Mouse (Mus musculus) MEL (cell line): ENCODE data around the gene Tmem200a. TPM values are rescaled to one million over a fixed set of nuclear protein-coding genes. Genes with fewer than 3 reads are reported as not detected.

Experiments
- DNase-seq: peaks from one replicate; pipeline ENCODE4 v3.0.0; 2011; ENCODE audit warnings: low read depth, low spot score
- H3K27ac ChIP-seq: 2 replicates; pipeline ENCODE4 v1.5.1; 2012; ENCODE audit warnings: low read depth, mild to moderate bottlenecking, control low read depth, low read length, moderate library complexity; ENCODE audit not compliant: control insufficient read depth
- H3K27me3 ChIP-seq, 2 experiments: fragments of 150-350 bp in 1 of 2; sonication (generic) in 1 of 2; 2 replicates each; pipeline ENCODE4 v1.6.1; 2012; ENCODE audit warnings: low read length in 2 of 2, mild to moderate bottlenecking in 2 of 2, improper control_type of control experiment in 1 of 2, moderate library complexity in 1 of 2; ENCODE audit not compliant: insufficient read depth in 2 of 2, control insufficient read depth in 1 of 2
- H3K36me3 ChIP-seq, 2 experiments: 2 replicates each; pipeline ENCODE4 v1.6.1; 2012 to 2014; ENCODE audit warnings: low read length in 2 of 2, improper control_type of control experiment in 1 of 2, inconsistent platforms in 1 of 2, mild to moderate bottlenecking in 1 of 2; ENCODE audit not compliant: insufficient read depth in 2 of 2, control insufficient read depth in 1 of 2
- H3K4me1 ChIP-seq, 2 experiments: fragments of 150-350 bp in 1 of 2; sonication (generic) in 1 of 2; 2 replicates each; pipeline ENCODE4 v1.6.1; 2012; ENCODE audit warnings: low read length in 2 of 2, improper control_type of control experiment in 1 of 2, mild to moderate bottlenecking in 1 of 2; ENCODE audit not compliant: insufficient read depth in 2 of 2, control insufficient read depth in 1 of 2
- H3K4me3 ChIP-seq, 2 experiments: fragments of 150-350 bp in 1 of 2; sonication (generic) in 1 of 2; 2 replicates each; pipeline ENCODE4 v1.5.1; 2012; ENCODE audit warnings: low read depth in 2 of 2, low read length in 2 of 2, mild to moderate bottlenecking in 2 of 2, moderate library complexity in 2 of 2, control low read depth in 1 of 2, improper control_type of control experiment in 1 of 2; ENCODE audit not compliant: control insufficient read depth in 1 of 2, insufficient read depth in 1 of 2
- H3K79me2 ChIP-seq: 2 replicates; pipeline ENCODE4 v1.6.1; 2012; ENCODE audit warnings: mild to moderate bottlenecking, low read length, moderate library complexity; ENCODE audit not compliant: control insufficient read depth, poor library complexity, insufficient read depth
- H3K9ac ChIP-seq: 2 replicates; pipeline ENCODE4 v1.6.1; 2012; ENCODE audit warnings: low read depth, mild to moderate bottlenecking, control low read depth, low read length, moderate library complexity; ENCODE audit not compliant: control insufficient read depth, poor library complexity, severe bottlenecking
- H3K9me3 ChIP-seq: fragments of 150-350 bp; sonication (generic); replicated peaks from 2 replicates; pipeline ENCODE4 v1.6.1; 2012; ENCODE audit warnings: mild to moderate bottlenecking, low read length, improper control_type of control experiment, moderate library complexity; ENCODE audit not compliant: insufficient read depth
- CHD1 ChIP-seq: IDR thresholded peaks from 2 replicates; pipeline ENCODE4 v1.6.1; 2012; ENCODE audit warnings: low read depth, mild to moderate bottlenecking, inconsistent platforms, low read length, improper control_type of control experiment
- CHD2 ChIP-seq: IDR thresholded peaks from 2 replicates; pipeline ENCODE4 v1.6.1; 2011; ENCODE audit warnings: low read length, improper control_type of control experiment
- CTCF ChIP-seq, 3 experiments: IDR thresholded peaks in 2 of 3; conservative IDR thresholded peaks in 1 of 3; 2 replicates each; pipeline ENCODE4 v1.5.1; 2011 to 2012; ENCODE audit warnings: low read length in 3 of 3, low read depth in 2 of 3, mild to moderate bottlenecking in 2 of 3, improper control_type of control experiment in 1 of 3, inconsistent platforms in 1 of 3, mixed read lengths in 1 of 3, moderate library complexity in 1 of 3; ENCODE audit not compliant: control insufficient read depth in 1 of 3, insufficient read depth in 1 of 3, poor library complexity in 1 of 3, severe bottlenecking in 1 of 3
- ELF1 ChIP-seq: IDR thresholded peaks from 2 replicates; pipeline ENCODE4 v1.6.1; 2014; ENCODE audit warnings: low read depth, mild to moderate bottlenecking, inconsistent platforms, low read length, improper control_type of control experiment, moderate library complexity
- EP300 ChIP-seq, 2 experiments: IDR thresholded peaks; 2 replicates each; pipeline ENCODE4 v1.6.1; 2011; ENCODE audit warnings: improper control_type of control experiment in 2 of 2, low read length in 2 of 2, low read depth in 1 of 2, mild to moderate bottlenecking in 1 of 2
- GATA1 ChIP-seq: IDR thresholded peaks from 2 replicates; pipeline ENCODE4 v1.6.1; 2011; ENCODE audit warnings: low read depth, low read length, improper control_type of control experiment
- HCFC1 ChIP-seq: IDR thresholded peaks from 2 replicates; pipeline ENCODE4 v1.6.1; 2012; ENCODE audit warnings: low read depth, mild to moderate bottlenecking, inconsistent platforms, low read length, improper control_type of control experiment, moderate library complexity
- KAT2A ChIP-seq: conservative IDR thresholded peaks from 2 replicates; pipeline ENCODE4 v1.6.1; 2012; ENCODE audit warnings: low read depth, low read length, improper control_type of control experiment, inconsistent platforms
- MAFK ChIP-seq: IDR thresholded peaks from 2 replicates; pipeline ENCODE4 v1.6.1; 2011; ENCODE audit warnings: low read depth, mild to moderate bottlenecking, low read length, improper control_type of control experiment, borderline replicate concordance
- MEF2A ChIP-seq: IDR thresholded peaks from 2 replicates; pipeline ENCODE4 v1.6.1; 2014; ENCODE audit warnings: low read depth, mild to moderate bottlenecking, inconsistent platforms, low read length, improper control_type of control experiment; ENCODE audit not compliant: poor library complexity, insufficient replicate concordance, severe bottlenecking; ENCODE audit errors: extremely low read depth
- MYB ChIP-seq: IDR thresholded peaks from 2 replicates; pipeline ENCODE4 v1.6.1; 2011; ENCODE audit warnings: mild to moderate bottlenecking, low read depth, low read length, improper control_type of control experiment
- NELFE ChIP-seq: IDR thresholded peaks from 2 replicates; pipeline ENCODE4 v1.6.1; 2011; ENCODE audit warnings: low read depth, low read length, improper control_type of control experiment
- POLR2A ChIP-seq, 2 experiments: IDR thresholded peaks; 2 replicates each; pipeline ENCODE4 v1.6.1; 2011 to 2012; ENCODE audit warnings: low read length in 2 of 2, mild to moderate bottlenecking in 2 of 2, control low read depth in 1 of 2, improper control_type of control experiment in 1 of 2, low read depth in 1 of 2, moderate library complexity in 1 of 2; ENCODE audit not compliant: control insufficient read depth in 1 of 2, insufficient read depth in 1 of 2, poor library complexity in 1 of 2
- RAD21 ChIP-seq: IDR thresholded peaks from 2 replicates; pipeline ENCODE4 v1.6.1; 2011; ENCODE audit warnings: mild to moderate bottlenecking, low read depth, low read length, improper control_type of control experiment
- SIN3A ChIP-seq: IDR thresholded peaks from 2 replicates; pipeline ENCODE4 v1.6.1; 2012; ENCODE audit warnings: low read length, improper control_type of control experiment, inconsistent platforms
- SMC3 ChIP-seq: IDR thresholded peaks from 2 replicates; pipeline ENCODE4 v1.6.1; 2011; ENCODE audit warnings: low read depth, low read length, improper control_type of control experiment
- TAL1 ChIP-seq: IDR thresholded peaks from 2 replicates; pipeline ENCODE4 v1.6.1; 2012; ENCODE audit warnings: mild to moderate bottlenecking, inconsistent platforms, low read length, moderate library complexity, mixed read lengths
- ZMIZ1 ChIP-seq: IDR thresholded peaks from 2 replicates; pipeline ENCODE4 v1.6.1; 2012; ENCODE audit warnings: low read depth, mild to moderate bottlenecking, inconsistent platforms, low read length, improper control_type of control experiment, moderate library complexity
- ZNF384 ChIP-seq: IDR thresholded peaks from 2 replicates; pipeline ENCODE4 v1.6.1; 2012; ENCODE audit warnings: low read depth, mild to moderate bottlenecking, inconsistent platforms, low read length, improper control_type of control experiment
- polyA plus RNA-seq, 2 experiments: library from polyadenylated mRNA; stranded (reverse) in 1 of 2; unstranded in 1 of 2; fragments of >175 nt in 1 of 2; fragments of >200 nt in 1 of 2; gene quantifications; 2 replicates each; pipeline versions ENCODE4 v1.2.1 to v1.2.4; 2012; ENCODE audit warnings: low replicate concordance in 2 of 2, low read depth in 1 of 2; ENCODE audit not compliant: insufficient read length in 2 of 2, insufficient read depth in 1 of 2, missing spikeins in 1 of 2
- total RNA-seq: library from RNA; depleted of rRNA; stranded (reverse); fragments of 300-350 nt; gene quantifications from 2 replicates; pipeline ENCODE4 v1.2.3, GENCODE M21; 2012

Tmem200a gene
- total and polyA plus RNA-seq, 3 experiments: not detected

- Histone ChIP-seq H3K4me1 (no peaks in the 10 kb centered on the region), H3K9ac (no peak overlapping the region), H3K9me3 (no peaks in the 10 kb centered on the region), H3K27ac (no peak overlapping the region), H3K27me3 (no peaks in the 10 kb centered on the region), H3K79me2 (no peaks in the 10 kb centered on the region), H3K36me3 (no peaks in the 10 kb centered on the region), H3K4me3 (no peak overlapping the region)
- no peak for DNase-seq
- TF ChIP-seq CHD1 (no peak), TAL1 (no peak), ELF1 (no peak), GATA1 (no peak), RAD21 (no peak), KAT2A (no peak), NELFE (no peak), CHD2 (no peak), ZNF384 (no peak), EP300 (IDR thresholded peaks at IDR 0.05; ENCODE audit: low read depth in 1 of 2, low read length in 2 of 2) (no peak), HCFC1 (no peak), MEF2A (no peak), POLR2A (IDR thresholded peaks at IDR 0.05; ENCODE audit: control insufficient read depth in 1 of 2, insufficient read depth in 1 of 2, low read depth in 1 of 2, low read length in 2 of 2, poor library complexity in 1 of 2) (no peak), ZMIZ1 (no peak), MYB (no peak)
- TF ChIP-seq, all 39 proteins: peak for 0
Observed at GRCm38 (mm10) chr10:25929401-25930150, 149.3 kb downstream of the Tmem200a start.

DNA sequence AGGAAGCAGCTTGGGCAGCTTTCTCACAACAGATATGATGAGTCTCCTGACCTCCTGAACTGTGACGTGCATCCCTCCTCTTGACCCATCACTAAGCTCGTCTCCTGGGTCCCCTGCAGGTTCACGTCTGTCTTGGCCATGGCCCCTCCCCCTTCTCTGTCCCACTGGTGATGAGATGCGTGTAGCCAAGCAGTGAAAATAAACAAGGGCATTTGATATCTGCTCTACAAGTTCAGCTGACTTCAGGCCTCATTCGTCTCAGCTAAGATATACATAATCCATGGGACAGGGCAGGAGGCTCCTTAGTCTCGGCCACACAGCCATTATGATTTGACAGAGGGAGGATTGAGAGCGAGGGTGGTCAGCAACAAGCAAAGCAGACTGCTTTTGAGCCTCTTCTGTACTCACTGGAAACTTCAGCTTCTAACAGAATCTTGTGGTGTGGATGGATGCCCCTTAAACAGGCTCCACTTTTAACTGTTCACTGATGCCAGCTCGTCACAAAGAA, 149.9 kb downstream of the Tmem200a start:
- no peak for DNase-seq
- H3K4me1 ChIP-seq: no peaks in the 10 kb centered on the region
- no peak overlapping the region for H3K4me3 ChIP-seq
- no peaks in the 10 kb centered on the region for H3K79me2 ChIP-seq
- no peak overlapping the region for H3K27ac ChIP-seq
- no peaks in the 10 kb centered on the region for H3K9me3 ChIP-seq
- no peaks in the 10 kb centered on the region for H3K27me3 ChIP-seq
- no peaks in the 10 kb centered on the region for H3K36me3 ChIP-seq
- no peak overlapping the region for H3K9ac ChIP-seq
- TF ChIP-seq CHD1 (no peak), SIN3A (no peak), CTCF (IDR thresholded peaks at IDR 0.05 in 2 of 3, conservative IDR thresholded peaks at IDR 0.05 in 1 of 3; ENCODE audit: control insufficient read depth in 1 of 3, insufficient read depth in 1 of 3, low read depth in 2 of 3, low read length in 3 of 3, poor library complexity in 1 of 3, severe bottlenecking in 1 of 3) (no peak), MAFK (no peak), SMC3 (no peak), NELFE (no peak)
